Mouse (Mus musculus): ENCODE results near the gene Dmbt1. TPM values are rescaled to one million over a fixed set of nuclear protein-coding genes. Genes with fewer than 3 reads are reported as not detected.
"Not testable (repeated sequence)": the region's sequence is repeated elsewhere in the genome, so short reads cannot be mapped to it uniquely, and the experiment has no call there.

Gene Dmbt1
- polyA plus RNA-seq, 1 experiment from 2014 or later = not detected

DNA sequence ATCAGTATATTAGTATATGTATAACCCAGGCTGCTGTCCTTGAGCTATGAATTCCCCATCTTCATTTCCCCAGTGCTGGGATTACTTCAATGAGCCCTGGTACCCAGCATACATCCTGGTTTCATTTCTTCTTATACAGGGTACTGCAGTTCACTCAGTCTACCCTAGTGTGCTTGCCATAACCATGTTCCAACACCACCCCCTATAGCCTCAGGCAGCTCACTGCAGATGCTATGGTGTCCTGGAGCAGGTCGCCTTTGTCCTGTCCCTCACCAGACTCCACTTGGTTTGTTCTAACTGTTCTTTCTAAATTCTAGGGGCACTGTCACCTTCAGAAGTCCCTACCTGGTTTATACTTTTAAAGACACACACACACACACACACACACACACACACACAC, 10.8 kb downstream of the Dmbt1 start:
- TF ChIP-seq CTCF (IDR thresholded peaks at IDR 0.05) = peak; percentile 40
- POLR2A ChIA-PET = interaction anchor here (0.7 kb wide), 1 partner anchor 105 kb away, joined by 3 read pairs; no protein-coding TSS in a partner anchor
- no peak for DNase-seq (ENCODE audit: low read depth, low spot score)
- CTCF ChIA-PET = interaction anchor here (0.7 to 1.7 kb wide), 6 partner anchors 10 to 279 kb away, joined by 3 to 6 read pairs (median 4); no protein-coding TSS in a partner anchor
- no peak for ATAC-seq
- in situ Hi-C loops (cut with MboI; ENCODE audit: low pct_unique_long_range_greater_than_20kb) = loop anchor here (5.0 to 10.0 kb wide), 2 partner anchors 45 to 128 kb away; no protein-coding TSS in a partner anchor
- H3K27me3 ChIP-seq = no peaks in the 10 kb centered on the region

DNA sequence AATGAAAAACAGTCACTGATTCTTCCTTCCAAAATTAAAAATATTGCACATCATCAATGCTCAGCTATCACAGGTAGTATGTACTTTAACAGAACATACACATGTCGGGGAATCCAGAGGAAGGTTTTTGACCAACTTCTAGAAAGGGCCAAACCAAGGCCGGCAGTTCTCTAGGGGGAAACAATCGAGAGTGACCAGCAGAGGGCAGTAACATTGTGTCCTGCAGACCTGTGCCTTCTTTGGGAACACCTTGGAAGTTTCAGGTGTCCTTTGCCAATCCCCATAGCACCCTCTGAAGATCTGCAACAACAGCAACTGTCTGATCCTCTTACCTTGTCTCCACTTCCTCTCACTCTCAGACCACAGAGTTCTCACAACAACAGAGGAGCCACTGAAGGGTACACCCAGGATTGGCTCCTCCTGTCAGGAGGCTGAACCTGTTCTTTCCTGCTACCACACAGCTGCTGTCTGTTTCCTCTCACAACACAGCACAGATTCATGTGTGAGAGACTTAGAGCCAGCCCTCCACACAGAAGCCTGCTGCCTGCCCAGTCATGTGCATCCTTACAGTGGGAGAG, 13.5 kb downstream of the Dmbt1 start:
- CTCF ChIA-PET = interaction anchor here (0.7 kb wide), 1 partner anchor 8 kb away, joined by 3 read pairs; no protein-coding TSS in a partner anchor
- H3K27me3 ChIP-seq; ATAC-seq; DNase-seq (ENCODE audit: low read depth, low spot score); POLR2A ChIA-PET: not testable (repeated sequence)
- in situ Hi-C loops (cut with MboI; ENCODE audit: low pct_unique_long_range_greater_than_20kb) = loop anchor here (5.0 to 10.0 kb wide), 2 partner anchors 131 to 288 kb away; no protein-coding TSS in a partner anchor
- peak; percentile 49 for TF ChIP-seq CTCF (IDR thresholded peaks at IDR 0.05)

DNA sequence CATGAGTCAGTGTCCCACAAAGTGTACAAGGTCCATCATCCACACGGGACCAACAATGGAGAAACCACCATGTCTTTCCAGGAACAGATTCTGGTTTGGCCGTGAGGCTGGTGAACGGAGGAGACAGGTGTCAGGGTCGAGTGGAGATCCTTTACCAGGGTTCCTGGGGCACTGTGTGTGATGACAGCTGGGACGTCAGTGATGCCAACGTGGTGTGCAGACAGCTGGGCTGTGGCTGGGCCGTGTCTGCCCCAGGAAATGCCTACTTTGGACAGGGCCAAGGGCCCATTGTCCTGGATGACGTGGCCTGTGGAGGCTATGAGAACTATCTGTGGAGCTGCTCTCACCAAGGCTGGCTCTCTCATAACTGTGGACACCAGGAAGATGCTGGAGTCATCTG, 18.0 kb downstream of the Dmbt1 start:
- DNase-seq (ENCODE audit: low read depth, low spot score); ATAC-seq; H3K27me3 ChIP-seq; POLR2A ChIA-PET; CTCF ChIA-PET: not testable (repeated sequence)
- in situ Hi-C loops (cut with MboI; ENCODE audit: low pct_unique_long_range_greater_than_20kb) = loop anchor here (5.0 to 10.0 kb wide), 2 partner anchors 135 to 293 kb away; no protein-coding TSS in a partner anchor

DNA sequence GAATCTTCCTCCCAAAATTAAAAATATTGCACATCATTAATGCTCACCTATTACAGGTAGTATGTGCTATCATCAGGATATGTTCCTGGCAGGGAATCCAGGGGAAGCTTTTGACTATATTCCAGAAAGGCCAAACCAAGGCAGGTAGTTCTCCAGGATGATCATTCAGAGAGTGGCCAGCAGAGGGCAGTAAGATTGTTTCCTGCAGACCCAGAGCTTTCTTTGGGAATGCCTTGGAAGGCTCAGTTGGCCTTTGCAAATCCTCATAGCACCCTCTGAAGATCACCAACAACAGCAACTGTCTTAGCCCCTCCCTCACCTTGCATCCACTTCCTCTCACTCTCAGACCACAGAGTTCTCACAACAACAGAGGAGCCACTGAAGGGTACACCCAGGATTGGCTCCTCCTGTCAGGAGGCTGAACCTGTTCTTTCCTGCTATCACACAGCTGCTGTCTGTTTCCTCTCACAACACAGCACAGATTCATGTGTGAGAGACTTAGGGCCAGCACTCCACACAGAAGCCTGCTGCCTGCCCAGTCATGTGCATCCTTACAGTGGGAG, 23.0 kb downstream of the Dmbt1 start:
- CTCF ChIA-PET = interaction anchor here (0.7 to 1.7 kb wide), 5 partner anchors 28 to 292 kb away, joined by 3 to 5 read pairs (median 3); partner anchors contain the start of gene Btbd16
- peak; percentile 72 for TF ChIP-seq CTCF (IDR thresholded peaks at IDR 0.05)
- in situ Hi-C loops (cut with MboI; ENCODE audit: low pct_unique_long_range_greater_than_20kb) = no loop called here
- no peak for ATAC-seq
- DNase-seq (ENCODE audit: low read depth, low spot score) = no peak
- POLR2A ChIA-PET = interaction anchor here (0.6 kb wide), 1 partner anchor 60 kb away, joined by 4 read pairs; no protein-coding TSS in a partner anchor
- H3K27me3 ChIP-seq = no peaks in the 10 kb centered on the region

DNA sequence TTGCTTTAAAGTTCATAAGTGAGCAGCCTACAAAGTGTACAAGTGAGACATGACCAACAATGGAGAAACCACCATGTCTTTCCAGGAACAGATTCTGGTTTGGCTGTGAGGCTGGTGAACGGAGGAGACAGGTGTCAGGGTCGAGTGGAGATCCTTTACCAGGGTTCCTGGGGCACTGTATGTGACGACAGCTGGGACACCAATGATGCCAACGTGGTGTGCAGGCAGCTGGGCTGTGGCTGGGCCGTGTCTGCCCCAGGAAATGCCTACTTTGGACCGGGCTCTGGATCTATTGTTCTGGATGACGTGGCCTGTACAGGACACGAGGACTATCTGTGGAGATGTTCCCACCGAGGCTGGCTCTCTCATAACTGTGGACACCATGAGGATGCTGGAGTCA, 26.1 kb downstream of the Dmbt1 start:
- CTCF ChIA-PET; DNase-seq (ENCODE audit: low read depth, low spot score); ATAC-seq; POLR2A ChIA-PET; in situ Hi-C loops (cut with MboI; ENCODE audit: low pct_unique_long_range_greater_than_20kb); H3K27me3 ChIP-seq: not testable (repeated sequence)

- ATAC-seq; in situ Hi-C loops (cut with MboI; ENCODE audit: low pct_unique_long_range_greater_than_20kb); CTCF ChIA-PET; POLR2A ChIA-PET; H3K27me3 ChIP-seq; DNase-seq (ENCODE audit: low read depth, low spot score): not testable (repeated sequence)
- peak; percentile 41 for TF ChIP-seq CTCF (IDR thresholded peaks at IDR 0.05)
Measured at GRCm38 (mm10) chr7:131059808-131060207, 28.0 kb downstream of the Dmbt1 start.

- POLR2A ChIA-PET = no interaction called here
- ATAC-seq (no peak), DNase-seq (ENCODE audit: low read depth, low spot score) (no peak)
- TF ChIP-seq CTCF (IDR thresholded peaks at IDR 0.05) = peak; percentile 43
- CTCF ChIA-PET = no interaction called here
- no peaks in the 10 kb centered on the region for H3K27me3 ChIP-seq
- in situ Hi-C loops (cut with MboI; ENCODE audit: low pct_unique_long_range_greater_than_20kb) = no loop called here
Measured at GRCm38 (mm10) chr7:131062541-131062940, 30.7 kb downstream of the Dmbt1 start.

DNA sequence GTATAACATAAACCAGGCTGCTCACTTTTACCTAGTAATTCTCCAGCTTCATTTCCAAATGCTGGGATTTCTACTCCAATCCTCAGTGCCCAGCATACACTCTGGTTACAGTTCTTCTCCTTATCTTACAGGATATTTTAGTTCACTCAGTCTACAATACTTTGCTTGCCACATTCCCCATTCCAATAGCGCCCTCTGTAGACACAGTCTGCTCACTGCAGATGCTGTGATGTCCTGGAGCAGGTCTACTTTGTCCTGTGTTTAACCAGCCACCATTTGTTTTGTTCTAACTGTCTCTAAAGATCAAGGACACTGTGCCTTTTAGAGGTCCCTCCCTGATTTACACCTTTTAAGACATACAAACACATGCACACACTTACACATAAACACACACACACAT, 36.3 kb downstream of the Dmbt1 start:
- TF ChIP-seq CTCF (IDR thresholded peaks at IDR 0.05) = peak; percentile 41
- DNase-seq (ENCODE audit: low read depth, low spot score); ATAC-seq; H3K27me3 ChIP-seq; POLR2A ChIA-PET; CTCF ChIA-PET; in situ Hi-C loops (cut with MboI; ENCODE audit: low pct_unique_long_range_greater_than_20kb): not testable (repeated sequence)

DNA sequence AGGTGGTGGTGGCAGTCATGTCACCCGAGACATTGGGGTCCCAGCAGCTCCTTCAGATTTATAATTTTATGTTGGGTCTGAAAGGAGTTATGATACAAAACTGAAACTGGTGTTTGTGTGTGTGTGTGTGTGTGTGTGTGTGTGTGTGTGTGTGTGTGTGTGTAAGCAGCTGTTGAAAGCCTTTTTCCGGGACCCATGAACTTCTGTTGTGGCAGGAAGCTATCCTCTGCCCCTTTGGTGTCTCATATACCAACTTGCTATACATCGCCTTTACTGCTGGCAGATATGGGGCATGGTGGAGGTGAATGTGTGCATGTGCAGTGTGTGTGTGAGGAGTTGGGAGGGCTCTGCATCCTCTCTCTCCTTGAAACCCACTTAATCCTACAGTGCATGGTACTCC, 41.6 kb downstream of the Dmbt1 start:
- DNase-seq (ENCODE audit: low read depth, low spot score); H3K27me3 ChIP-seq; POLR2A ChIA-PET; CTCF ChIA-PET; in situ Hi-C loops (cut with MboI; ENCODE audit: low pct_unique_long_range_greater_than_20kb); ATAC-seq: not testable (repeated sequence)

- CTCF ChIA-PET; DNase-seq (ENCODE audit: low read depth, low spot score); in situ Hi-C loops (cut with MboI; ENCODE audit: low pct_unique_long_range_greater_than_20kb); POLR2A ChIA-PET; ATAC-seq; H3K27me3 ChIP-seq: not testable (repeated sequence)
Measured at GRCm38 (mm10) chr7:131074098-131074497, 42.2 kb downstream of the Dmbt1 start.

- ATAC-seq = no peak
- ChIA-PET POLR2A (no interaction called here), CTCF (no interaction called here)
- TF ChIP-seq CTCF (IDR thresholded peaks at IDR 0.05) = peak; percentile 35
- no peaks in the 10 kb centered on the region for H3K27me3 ChIP-seq
- DNase-seq (ENCODE audit: low read depth, low spot score) = no peak
- in situ Hi-C loops (cut with MboI; ENCODE audit: low pct_unique_long_range_greater_than_20kb) = no loop called here
Measured at GRCm38 (mm10) chr7:131075956-131076355, 44.1 kb downstream of the Dmbt1 start.

GRCm38 (mm10) chr7:131082403-131082802, 50.5 kb downstream of the Dmbt1 start:
- in situ Hi-C loops (cut with MboI; ENCODE audit: low pct_unique_long_range_greater_than_20kb); POLR2A ChIA-PET; ATAC-seq; DNase-seq (ENCODE audit: low read depth, low spot score): not testable (repeated sequence)
- CTCF ChIA-PET = interaction anchor here (1.2 kb wide), 1 partner anchor 28 kb away, joined by 3 read pairs; no protein-coding TSS in a partner anchor
- H3K27me3 ChIP-seq = peaks cover 13% of the 10 kb centered on the region

Data from Patski (cell line).